Mouse (Mus musculus) adrenal gland, postnatal 4 days (tissue): ENCODE data around the gene Zfp454. TPM values are rescaled to one million over a fixed set of nuclear protein-coding genes. Genes with fewer than 3 reads are reported as not detected.

Source experiments
- DNase-seq, 2 experiments: peaks; one replicate each; pipeline ENCODE4 v3.0.0; 2021 to 2022; ENCODE audit warnings: low spot score in 2 of 2, mixed read lengths in 2 of 2
- total RNA-seq, 2 experiments: library from RNA; stranded (reverse); gene quantifications; 2 replicates each; pipeline ENCODE4 v1.2.3; 2021

Gene Zfp454
- total RNA-seq, 2 experiments from 2014 or later, result 6.0 to 6.7 TPM

DNA sequence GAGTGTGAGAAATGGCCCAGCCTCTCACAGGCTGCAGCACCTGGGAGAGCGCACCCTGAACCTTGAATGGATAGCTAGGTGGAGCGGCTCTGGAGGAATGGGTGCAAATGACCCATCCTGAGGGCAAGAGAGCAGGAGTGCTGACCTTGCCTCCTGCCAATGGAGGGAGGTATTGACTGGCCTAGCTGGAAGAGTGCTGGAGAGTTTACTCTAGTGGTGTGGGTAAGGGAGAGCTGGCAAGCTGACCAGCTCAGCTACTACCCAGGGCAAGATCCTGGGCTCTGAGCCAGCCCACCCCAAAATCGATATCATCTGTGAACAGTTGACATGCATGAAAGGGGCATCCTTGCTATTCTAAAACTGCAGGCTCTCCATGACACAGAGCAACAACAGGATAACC is 41.5 kb downstream of the Zfp454 start:
- no peak for DNase-seq

- peak; percentile 52 to 81 for DNase-seq
Measured at GRCm38 (mm10) chr11:50841023-50841735, 46.3 kb downstream of the Zfp454 start, which contains the start of gene Zfp879. Gene Zfp879 (minus strand): TSS chr11:50841552.

- no peak for DNase-seq
Measured at GRCm38 (mm10) chr11:50835727-50836126, 51.7 kb downstream of the Zfp454 start.

- DNase-seq, result peak; percentile 60 to 78
Measured at GRCm38 (mm10) chr11:50827010-50827953, 60.2 kb downstream of the Zfp454 start, which contains the start of gene Zfp354c. Gene Zfp354c (minus strand): TSS chr11:50827724.

DNA sequence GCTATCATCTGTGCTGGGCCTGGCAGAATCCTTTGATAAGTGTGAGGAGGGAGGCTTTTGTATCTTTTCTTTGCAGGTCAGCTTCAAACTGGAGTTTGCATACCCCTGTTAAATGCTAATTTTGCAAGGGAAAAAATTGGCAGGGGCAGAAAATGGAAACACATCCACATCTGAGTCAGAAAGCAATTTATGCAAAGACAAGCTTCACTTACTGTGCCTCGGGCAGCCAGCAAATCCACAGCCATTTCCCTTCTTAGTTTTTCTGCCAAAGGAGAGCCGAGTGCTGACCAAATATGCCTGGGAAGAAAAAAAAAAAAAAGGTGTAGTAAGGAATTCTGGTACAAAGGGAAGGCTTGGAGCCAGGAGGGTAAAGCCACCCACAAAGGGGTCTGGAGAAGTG is 61.2 kb downstream of the Zfp454 start:
- DNase-seq, result no peak

Other genes starting within 250 kb of the Zfp454 start
- gene Zfp354c, start 59.9 kb downstream of the Zfp454 start, total RNA-seq, result 10 to 100 TPM; 13.8 to 18.4 TPM
- under 1 TPM; 0.64 to 0.71 TPM for gene Zfp879, start 46.1 kb downstream of the Zfp454 start, total RNA-seq
- not detected for gene Grm6, start 37.0 kb downstream of the Zfp454 start, total RNA-seq
- gene Zfp2, start 28.5 kb upstream of the Zfp454 start, total RNA-seq, result 10 to 100 TPM; 10.3 to 10.7 TPM
- 1 to 10 TPM; 1.8 to 2.9 TPM for gene Zfp354b, start 44.0 kb upstream of the Zfp454 start, total RNA-seq
- gene 4933414I15Rik, start 56.1 kb upstream of the Zfp454 start, total RNA-seq, result not detected
- gene Prop1, start 66.1 kb upstream of the Zfp454 start, total RNA-seq, result not detected
- not detected for gene Olfr1378, start 78.9 kb upstream of the Zfp454 start, total RNA-seq
- gene Olfr1377, start 94.3 kb upstream of the Zfp454 start, total RNA-seq, result not detected
- gene Olfr51, start 115.9 kb upstream of the Zfp454 start, total RNA-seq, result not detected
- under 1 TPM; 0.45 to 0.67 TPM for gene Olfr54, start 126.6 kb upstream of the Zfp454 start, total RNA-seq
- not detected for gene Olfr1375, start 160.5 kb upstream of the Zfp454 start, total RNA-seq
- 1 to 10 TPM; 7.1 to 8.7 TPM for gene Zfp354a, start 171.6 kb upstream of the Zfp454 start, total RNA-seq